Mouse (Mus musculus) lung, postnatal 0 days (tissue): ENCODE data around the gene Gfod1. TPM values are rescaled to one million over a fixed set of nuclear protein-coding genes. Genes with fewer than 3 reads are reported as not detected.

Experiments used
- ATAC-seq: fragments of 200-750 bp; cut with Nextera tagmentation; 2 replicates; pipeline ENCODE4 v1.8.0; 2017; ENCODE audit warnings: moderate library complexity
- DNase-seq: peaks from one replicate; pipeline ENCODE4 v3.0.0-alpha.2; 2016; ENCODE audit warnings: low spot score
- H3K27ac ChIP-seq: fragments of 300-500 bp; sonication (generic); 2 replicates; pipeline ENCODE4 v1.5.1; 2014; ENCODE audit warnings: antibody characterized with exemption, mild to moderate bottlenecking, low read length, mixed read lengths
- H3K27me3 ChIP-seq: fragments of 300-500 bp; sonication (generic); replicated peaks from 2 replicates; pipeline ENCODE4 v1.6.1; 2014; ENCODE audit warnings: low read length, mixed read lengths; ENCODE audit not compliant: insufficient read depth
- H3K36me3 ChIP-seq: fragments of 300-500 bp; sonication (generic); 2 replicates; pipeline ENCODE4 v1.6.1; 2014; ENCODE audit warnings: low read length, mixed read lengths; ENCODE audit not compliant: insufficient read depth
- H3K4me1 ChIP-seq: fragments of 300-500 bp; sonication (generic); 2 replicates; pipeline ENCODE4 v1.6.1; 2014; ENCODE audit warnings: antibody characterized with exemption, low read depth, low read length, mixed read lengths; ENCODE audit not compliant: insufficient read depth
- H3K4me2 ChIP-seq: fragments of 300-500 bp; sonication (generic); replicated peaks from 2 replicates; pipeline ENCODE4 v1.6.1; 2014; ENCODE audit warnings: low read depth, mild to moderate bottlenecking, low read length, moderate library complexity, mixed read lengths
- H3K4me3 ChIP-seq: fragments of 300-500 bp; sonication (generic); 2 replicates; pipeline ENCODE4 v1.5.1; 2014; ENCODE audit warnings: low read depth, low read length
- H3K9ac ChIP-seq: fragments of 300-500 bp; sonication (generic); replicated peaks from 2 replicates; pipeline ENCODE4 v1.6.1; 2014; ENCODE audit warnings: low read depth, mild to moderate bottlenecking
- H3K9me3 ChIP-seq: fragments of 300-500 bp; sonication (generic); 2 replicates; pipeline ENCODE4 v1.6.1; 2016; ENCODE audit warnings: low read length, mixed read lengths
- CTCF ChIP-seq: IDR thresholded peaks from 2 replicates; pipeline ENCODE4 v1.5.1; 2016; ENCODE audit warnings: antibody characterized with exemption, mild to moderate bottlenecking
- EP300 ChIP-seq: IDR thresholded peaks from 2 replicates; pipeline ENCODE4 v1.6.1; 2016; ENCODE audit warnings: antibody characterized with exemption, mild to moderate bottlenecking, control low read depth
- WGBS: fragments of 180-500 bp; shearing (Covaris S2); extraction: QIAGEN DNeasy Blood & Tissue Kit; methylation state at CpG from one replicate; pipeline ENCODE4 v1.1.7; 2014; 5-methylcytosine and 5-hydroxymethylcytosine counted together
- polyA plus RNA-seq: library from polyadenylated mRNA; unstranded; fragments of >200 nt; fragmentation: Nextera tagmentation; extraction: Ambion mirVana; gene quantifications from 2 replicates; pipeline ENCODE4 v1.2.1, GENCODE M21; 2015

Gfod1 gene
- polyA plus RNA-seq, 1 experiment from 2014 or later: 1.6 TPM

- no peak for TF ChIP-seq EP300
- TF ChIP-seq CTCF: no peak
- Histone ChIP-seq H3K4me3 (no peak overlapping the region), H3K36me3 (no peaks in the 10 kb centered on the region), H3K9ac (no peak overlapping the region), H3K4me2 (no peak overlapping the region), H3K9me3 (no peaks in the 10 kb centered on the region), H3K27ac (no peak overlapping the region), H3K4me1 (no peaks in the 10 kb centered on the region; the same call in 1 of the 2 replicates), H3K27me3 (no peaks in the 10 kb centered on the region)
- WGBS: 27% methylated on average over 4 of the region's 4 CpGs
- DNase-seq: peak; percentile 36
- ATAC-seq: peak; percentile 35; the same call in 1 of the 2 replicates
Observed at GRCm38 (mm10) chr13:43269460-43270219, 34.3 kb downstream of the Gfod1 start.

- H3K27me3 ChIP-seq: no peaks in the 10 kb centered on the region
- 49% methylated on average over 12 of the region's 12 CpGs for WGBS
- H3K36me3 ChIP-seq: no peaks in the 10 kb centered on the region
- no peaks in the 10 kb centered on the region for H3K9me3 ChIP-seq
- no peak overlapping the region for H3K27ac ChIP-seq
- TF ChIP-seq CTCF: no peak
- TF ChIP-seq EP300: no peak
- H3K4me2 ChIP-seq: no peak overlapping the region
- no peaks in the 10 kb centered on the region; the same call in 1 of the 2 replicates for H3K4me1 ChIP-seq
- DNase-seq (peak; percentile 24), ATAC-seq (peak; percentile 52)
- H3K4me3 ChIP-seq: no peak overlapping the region
- no peak overlapping the region for H3K9ac ChIP-seq
Observed at GRCm38 (mm10) chr13:43268539-43269327, 35.2 kb downstream of the Gfod1 start.

GRCm38 (mm10) chr13:43267902-43268301 is 36.1 kb downstream of the Gfod1 start:
- Histone ChIP-seq H3K27me3 (no peaks in the 10 kb centered on the region), H3K4me2 (no peak overlapping the region), H3K36me3 (no peaks in the 10 kb centered on the region), H3K4me1 (no peaks in the 10 kb centered on the region; the same call in 1 of the 2 replicates), H3K4me3 (no peak overlapping the region), H3K9me3 (no peaks in the 10 kb centered on the region), H3K27ac (no peak overlapping the region), H3K9ac (no peak overlapping the region)
- TF ChIP-seq CTCF (no peak), EP300 (no peak)
- DNase-seq (no peak), ATAC-seq (no peak)
- 78% methylated on average over 2 of the region's 2 CpGs for WGBS

- no peaks in the 10 kb centered on the region; the same call in 1 of the 2 replicates for H3K4me1 ChIP-seq
- H3K27ac ChIP-seq: no peak overlapping the region
- WGBS: 85% methylated on average over 3 of the region's 3 CpGs
- H3K36me3 ChIP-seq: no peaks in the 10 kb centered on the region
- no peak for ATAC-seq
- no peak for DNase-seq
- no peak overlapping the region for H3K4me2 ChIP-seq
- no peaks in the 10 kb centered on the region for H3K9me3 ChIP-seq
- TF ChIP-seq EP300 (no peak), CTCF (no peak)
- H3K4me3 ChIP-seq: no peak overlapping the region
- H3K9ac ChIP-seq: no peak overlapping the region
- H3K27me3 ChIP-seq: no peaks in the 10 kb centered on the region
Observed at GRCm38 (mm10) chr13:43267216-43267615, 36.8 kb downstream of the Gfod1 start.

GRCm38 (mm10) chr13:43266333-43266732 is 37.6 kb downstream of the Gfod1 start:
- H3K4me1 ChIP-seq: no peaks in the 10 kb centered on the region; the same call in 1 of the 2 replicates
- H3K27ac ChIP-seq: no peak overlapping the region
- H3K4me2 ChIP-seq: no peak overlapping the region
- 86% methylated on average over 10 of the region's 10 CpGs for WGBS
- no peaks in the 10 kb centered on the region for H3K27me3 ChIP-seq
- no peak for TF ChIP-seq CTCF
- no peak for TF ChIP-seq EP300
- ATAC-seq (no peak), DNase-seq (no peak)
- H3K9me3 ChIP-seq: no peaks in the 10 kb centered on the region
- no peaks in the 10 kb centered on the region for H3K36me3 ChIP-seq
- H3K9ac ChIP-seq: no peak overlapping the region
- no peak overlapping the region for H3K4me3 ChIP-seq

- H3K4me3 ChIP-seq: no peak overlapping the region
- no peak overlapping the region for H3K4me2 ChIP-seq
- DNase-seq (no peak), ATAC-seq (no peak)
- no peaks in the 10 kb centered on the region; the same call in 1 of the 2 replicates for H3K4me1 ChIP-seq
- no peaks in the 10 kb centered on the region for H3K27me3 ChIP-seq
- no peak overlapping the region for H3K27ac ChIP-seq
- H3K9me3 ChIP-seq: no peaks in the 10 kb centered on the region
- H3K9ac ChIP-seq: no peak overlapping the region
- no peaks in the 10 kb centered on the region for H3K36me3 ChIP-seq
- TF ChIP-seq CTCF (no peak), EP300 (no peak)
- 53% methylated on average over 4 of the region's 4 CpGs for WGBS
Observed at GRCm38 (mm10) chr13:43265116-43265515, 38.9 kb downstream of the Gfod1 start.
